Mouse (Mus musculus) forebrain, embryonic 15.5 days (tissue): ENCODE measurements around the gene Nsfl1c. TPM values are rescaled to one million over a fixed set of nuclear protein-coding genes. Genes with fewer than 3 reads are reported as not detected.
"Not testable (repeated sequence)": the region's sequence is repeated elsewhere in the genome, so short reads cannot be mapped to it uniquely, and the experiment has no call there.

Source experiments
- ATAC-seq: fragments of 200-750 bp; cut with Nextera tagmentation; replicated peaks from 2 replicates; pipeline ENCODE4 v1.8.0; 2017; ENCODE audit warnings: mild to moderate bottlenecking, moderate TSS enrichment, moderate library complexity
- H3K27ac ChIP-seq: fragments of 300-500 bp; sonication (generic); replicated peaks from 2 replicates; pipeline ENCODE4 v1.5.1; 2015; ENCODE audit warnings: mild to moderate bottlenecking, inconsistent platforms
- H3K27me3 ChIP-seq: fragments of 300-500 bp; sonication (generic); 2 replicates; pipeline ENCODE4 v1.6.1; 2015; ENCODE audit warnings: inconsistent platforms
- H3K36me3 ChIP-seq: fragments of 300-500 bp; sonication (generic); 2 replicates; pipeline ENCODE4 v1.6.1; 2015; ENCODE audit warnings: mild to moderate bottlenecking, inconsistent platforms
- H3K4me1 ChIP-seq: fragments of 300-500 bp; sonication (generic); 2 replicates; pipeline ENCODE4 v1.6.1; 2015; ENCODE audit warnings: inconsistent platforms
- H3K4me2 ChIP-seq: fragments of 300-500 bp; sonication (generic); replicated peaks from 2 replicates; pipeline ENCODE4 v1.6.1; 2015; ENCODE audit warnings: mild to moderate bottlenecking, inconsistent platforms
- H3K4me3 ChIP-seq: fragments of 300-500 bp; sonication (generic); 2 replicates; pipeline ENCODE4 v1.5.1; 2015; ENCODE audit warnings: mild to moderate bottlenecking, inconsistent platforms
- H3K9ac ChIP-seq: fragments of 300-500 bp; sonication (generic); replicated peaks from 2 replicates; pipeline ENCODE4 v1.6.1; 2015; ENCODE audit warnings: mild to moderate bottlenecking, inconsistent platforms
- H3K9me3 ChIP-seq: fragments of 300-500 bp; sonication (generic); 2 replicates; pipeline ENCODE4 v1.6.1; 2016; ENCODE audit warnings: inconsistent platforms
- WGBS: fragments of 180-500 bp; shearing (Covaris S2); methylation state at CpG from one replicate; pipeline ENCODE4 v1.1.7; 2015; ENCODE audit warnings: mixed read lengths; 5-methylcytosine and 5-hydroxymethylcytosine counted together
- polyA plus RNA-seq: library from polyadenylated mRNA; unstranded; fragments of >200 nt; fragmentation: Nextera tagmentation; extraction: Ambion mirVana; gene quantifications from 2 replicates; pipeline ENCODE4 v1.2.1, GENCODE M21; 2015

The Nsfl1c gene
- 267 and 273 TPM in 2 replicates for polyA plus RNA-seq

DNA sequence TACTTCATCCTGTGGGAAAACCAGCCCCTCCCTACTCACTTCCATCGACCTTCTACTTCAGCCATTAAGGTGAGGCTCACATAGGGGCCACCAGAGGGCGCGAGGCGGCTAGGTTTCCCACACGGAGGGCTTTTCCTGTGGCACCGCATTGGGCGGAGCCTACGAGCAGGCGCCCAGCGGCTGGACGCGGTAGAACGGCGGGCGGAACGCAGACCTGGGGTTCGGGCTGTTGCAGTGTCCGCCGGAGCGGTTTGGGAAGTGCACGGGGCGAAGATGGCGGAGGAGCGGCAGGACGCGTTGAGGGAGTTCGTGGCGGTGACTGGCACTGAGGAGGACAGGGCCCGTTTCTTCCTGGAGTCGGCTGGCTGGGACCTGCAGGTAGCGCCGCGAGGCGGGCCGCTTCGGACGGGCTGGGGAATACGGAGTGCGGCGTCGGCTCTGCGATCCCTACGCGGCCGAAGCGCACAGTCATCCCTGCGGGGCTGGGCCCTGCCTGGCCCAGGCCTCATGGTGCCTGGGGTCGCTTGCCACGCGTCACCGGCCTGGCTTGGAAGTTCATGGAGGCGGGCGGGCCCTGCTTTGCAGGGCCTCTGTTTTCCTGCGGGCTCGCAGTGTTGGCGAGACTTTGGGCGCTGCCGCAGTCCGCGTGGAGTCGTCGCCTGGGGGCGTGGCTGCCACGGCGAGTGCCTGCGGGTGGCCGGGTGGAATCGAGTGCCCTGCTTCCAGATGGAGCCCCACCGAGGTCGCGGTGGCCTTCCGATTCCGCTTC is at the start of gene Nsfl1c:
TSS of gene Nsfl1c (plus strand) at position 148 of the 769 bp plus-strand sequence.
- Histone ChIP-seq H3K4me2 (peak within 1 kb of the TSS; percentile 86), H3K9me3 (no peaks in the 10 kb centered on the region), H3K4me3 (peak within 1 kb of the TSS; percentile 97), H3K4me1 (peaks cover 26% of the 10 kb centered on the region), H3K27ac (peak within 1 kb of the TSS; percentile 74), H3K27me3 (no peaks in the 10 kb centered on the region; the same call in 1 of the 2 replicates), H3K36me3 (peaks cover 26% of the 10 kb centered on the region), H3K9ac (peak within 1 kb of the TSS; percentile 96)
- peak; percentile 100 for ATAC-seq
- WGBS = under 1% methylated on average over 72 of the region's 73 CpGs

DNA sequence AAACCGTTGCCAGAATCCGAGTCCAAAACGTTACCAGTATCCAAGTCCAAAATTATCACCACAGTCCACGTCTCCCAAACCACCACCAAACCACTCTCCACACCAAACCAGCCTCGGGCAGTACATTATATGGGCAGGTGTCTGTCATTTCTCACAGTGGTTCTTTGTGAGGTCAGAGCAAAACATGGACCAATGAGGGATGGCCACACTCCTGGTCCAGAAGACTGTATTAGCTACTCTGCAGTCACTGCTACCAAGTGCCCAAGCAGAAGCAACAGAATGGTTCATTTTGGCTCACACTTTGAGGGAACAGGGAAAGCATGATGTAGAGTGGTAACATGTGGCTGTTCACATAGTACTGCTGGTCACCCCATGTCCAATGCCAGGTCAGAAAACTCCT is 17.9 kb upstream of the Nsfl1c start, which contains the start of gene 4921509C19Rik:
TSS of gene 4921509C19Rik (minus strand) at position 101 of the 400 bp plus-strand sequence.
- not testable (repeated sequence) for H3K4me1 ChIP-seq, ATAC-seq, H3K9ac ChIP-seq, H3K27ac ChIP-seq, H3K36me3 ChIP-seq, H3K9me3 ChIP-seq, H3K27me3 ChIP-seq, H3K4me2 ChIP-seq, H3K4me3 ChIP-seq
- WGBS = 88% methylated on average over 5 of the region's 5 CpGs

DNA sequence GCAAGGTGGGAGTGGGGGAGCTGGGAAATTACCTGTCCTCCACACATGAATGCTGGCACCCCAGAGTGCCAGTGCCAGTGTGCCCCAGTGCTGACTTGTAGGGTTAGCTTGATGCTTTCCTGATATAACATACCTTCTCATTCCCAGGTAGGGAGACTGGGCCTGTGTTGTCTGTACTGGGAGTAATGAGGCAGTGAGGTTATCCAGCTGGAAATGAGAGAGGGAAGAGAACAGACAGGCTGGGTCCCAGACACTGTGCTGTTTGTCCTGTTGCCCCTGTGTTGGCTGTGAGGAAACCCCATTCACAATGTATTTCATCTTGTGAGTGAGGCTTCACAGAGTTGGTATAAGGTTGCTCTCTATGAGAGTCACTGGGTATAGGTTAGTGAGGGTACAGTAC is 7.5 kb upstream of the Nsfl1c start:
- Histone ChIP-seq H3K27me3 (no peaks in the 10 kb centered on the region; the same call in 1 of the 2 replicates), H3K9ac (no peak overlapping the region), H3K4me2 (no peak overlapping the region), H3K36me3 (no peaks in the 10 kb centered on the region), H3K4me1 (no peaks in the 10 kb centered on the region), H3K4me3 (no peak overlapping the region), H3K9me3 (no peaks in the 10 kb centered on the region), H3K27ac (no peak overlapping the region)
- ATAC-seq = no peak

DNA sequence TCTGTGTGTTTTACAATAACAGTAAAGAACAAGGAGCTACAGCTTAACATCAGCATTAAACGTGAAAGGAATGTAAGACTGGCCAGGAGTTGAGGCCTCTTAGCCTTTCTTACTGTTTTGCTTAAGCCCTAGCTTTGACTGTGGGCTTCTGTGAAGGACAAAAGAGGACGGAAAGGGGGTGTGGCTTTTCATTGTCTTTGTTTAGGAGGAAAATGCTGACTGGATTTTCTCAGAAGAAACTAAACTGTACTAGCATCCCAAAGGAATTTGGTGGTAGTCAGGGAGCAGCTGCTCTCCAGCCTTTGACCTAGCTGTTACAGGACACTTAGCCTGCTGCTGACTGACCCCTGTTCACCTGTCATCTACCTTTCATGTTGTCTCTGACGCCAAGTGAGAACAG is 4.4 kb downstream of the Nsfl1c start:
- WGBS = 17% methylated on average over 3 of the region's 3 CpGs
- ATAC-seq = no peak
- no peak overlapping the region for H3K4me2 ChIP-seq
- no peaks in the 10 kb centered on the region for H3K9me3 ChIP-seq
- H3K36me3 ChIP-seq = peaks cover 60% of the 10 kb centered on the region
- no peak overlapping the region for H3K4me3 ChIP-seq
- no peak overlapping the region for H3K9ac ChIP-seq
- peaks cover 26% of the 10 kb centered on the region for H3K4me1 ChIP-seq
- H3K27me3 ChIP-seq = no peaks in the 10 kb centered on the region
- no peak overlapping the region for H3K27ac ChIP-seq

DNA sequence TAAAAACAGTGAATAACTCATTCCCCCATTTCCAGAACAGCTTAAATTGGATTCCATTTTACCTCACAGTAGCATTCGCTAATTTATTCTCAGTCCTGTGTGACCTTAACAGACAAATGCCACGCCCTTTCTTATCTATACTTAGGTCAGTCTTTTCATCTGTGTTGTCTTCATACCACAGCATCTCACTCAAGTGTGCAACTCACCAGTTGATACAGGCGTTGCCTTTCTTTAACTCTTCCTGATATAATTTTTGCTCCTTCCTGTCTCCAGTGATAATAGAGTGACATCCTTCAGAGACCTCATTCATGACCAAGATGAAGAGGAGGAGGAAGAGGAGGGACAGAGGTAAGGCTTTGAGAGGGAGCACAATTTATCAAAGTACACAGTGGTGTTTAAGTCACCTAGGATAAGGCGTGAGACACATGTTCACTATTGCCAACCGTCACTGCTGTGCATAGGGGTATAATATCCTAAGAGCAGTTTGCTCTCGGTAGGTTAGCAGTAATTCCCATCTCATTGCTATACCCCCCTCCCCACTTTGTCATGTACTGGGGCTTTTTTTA is 6.5 kb downstream of the Nsfl1c start:
- no peak overlapping the region for H3K9ac ChIP-seq
- no peak overlapping the region for H3K4me2 ChIP-seq
- no peak overlapping the region for H3K27ac ChIP-seq
- 93% methylated on average over 6 of the region's 6 CpGs for WGBS
- H3K9me3 ChIP-seq = no peaks in the 10 kb centered on the region
- ATAC-seq = no peak
- H3K27me3 ChIP-seq = no peaks in the 10 kb centered on the region
- peaks cover 16% of the 10 kb centered on the region for H3K4me1 ChIP-seq
- H3K36me3 ChIP-seq = peaks cover 79% of the 10 kb centered on the region
- H3K4me3 ChIP-seq = no peak overlapping the region

DNA sequence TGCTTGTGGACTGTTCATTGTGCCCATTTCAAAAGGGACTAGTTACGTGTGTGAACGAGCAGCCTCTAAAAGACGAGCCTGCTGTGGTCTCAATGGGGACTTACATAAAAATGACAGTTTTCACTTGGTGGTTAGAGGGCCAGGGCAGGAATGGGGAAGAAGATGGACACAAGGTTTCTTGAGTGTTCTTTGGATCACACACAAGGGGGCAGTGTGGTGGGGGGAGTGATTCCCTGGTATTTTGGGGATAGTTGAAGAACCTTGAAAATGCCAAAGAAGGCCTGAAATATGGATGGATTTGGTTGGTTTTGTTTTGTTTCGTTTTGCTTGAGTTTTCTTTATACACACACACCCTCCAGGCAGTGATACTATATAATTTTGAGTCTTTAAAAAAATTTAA is 10.2 kb downstream of the Nsfl1c start:
- H3K27ac ChIP-seq = no peak overlapping the region
- H3K9ac ChIP-seq = no peak overlapping the region
- no peak for ATAC-seq
- peaks cover 84% of the 10 kb centered on the region for H3K36me3 ChIP-seq
- no peaks in the 10 kb centered on the region for H3K9me3 ChIP-seq
- H3K27me3 ChIP-seq = no peaks in the 10 kb centered on the region
- H3K4me3 ChIP-seq = no peak overlapping the region
- WGBS = 75% methylated on average over 4 of the region's 4 CpGs
- H3K4me2 ChIP-seq = no peak overlapping the region
- H3K4me1 ChIP-seq = no peaks in the 10 kb centered on the region

DNA sequence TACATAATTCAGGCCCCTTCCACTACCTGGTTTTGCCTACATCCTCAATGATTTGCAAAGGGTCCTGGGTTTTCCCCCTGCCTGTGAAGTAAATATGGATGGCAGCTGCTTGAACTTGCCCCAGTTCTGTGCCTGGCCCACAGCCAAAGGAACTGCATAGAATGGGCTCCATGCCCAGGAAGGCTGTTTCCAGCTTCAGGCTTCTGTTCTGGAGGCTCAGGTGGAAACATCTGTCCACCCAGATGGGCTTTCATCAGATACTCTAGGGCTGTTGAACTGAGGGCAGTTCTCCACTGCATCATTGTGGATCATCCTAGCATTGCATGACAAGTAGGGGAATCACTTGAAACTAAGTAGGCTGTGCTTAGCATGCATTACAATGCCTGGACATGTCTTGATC is 18.2 kb downstream of the Nsfl1c start:
- no peak overlapping the region for H3K9ac ChIP-seq
- no peaks in the 10 kb centered on the region for H3K27me3 ChIP-seq
- peaks cover 91% of the 10 kb centered on the region for H3K36me3 ChIP-seq
- H3K4me2 ChIP-seq = no peak overlapping the region
- no peaks in the 10 kb centered on the region for H3K9me3 ChIP-seq
- ATAC-seq = peak; percentile 57; the same call in 1 of the 2 replicates
- peaks cover 9% of the 10 kb centered on the region; the same call in 1 of the 2 replicates for H3K4me1 ChIP-seq
- H3K4me3 ChIP-seq = no peak overlapping the region
- H3K27ac ChIP-seq = no peak overlapping the region

DNA sequence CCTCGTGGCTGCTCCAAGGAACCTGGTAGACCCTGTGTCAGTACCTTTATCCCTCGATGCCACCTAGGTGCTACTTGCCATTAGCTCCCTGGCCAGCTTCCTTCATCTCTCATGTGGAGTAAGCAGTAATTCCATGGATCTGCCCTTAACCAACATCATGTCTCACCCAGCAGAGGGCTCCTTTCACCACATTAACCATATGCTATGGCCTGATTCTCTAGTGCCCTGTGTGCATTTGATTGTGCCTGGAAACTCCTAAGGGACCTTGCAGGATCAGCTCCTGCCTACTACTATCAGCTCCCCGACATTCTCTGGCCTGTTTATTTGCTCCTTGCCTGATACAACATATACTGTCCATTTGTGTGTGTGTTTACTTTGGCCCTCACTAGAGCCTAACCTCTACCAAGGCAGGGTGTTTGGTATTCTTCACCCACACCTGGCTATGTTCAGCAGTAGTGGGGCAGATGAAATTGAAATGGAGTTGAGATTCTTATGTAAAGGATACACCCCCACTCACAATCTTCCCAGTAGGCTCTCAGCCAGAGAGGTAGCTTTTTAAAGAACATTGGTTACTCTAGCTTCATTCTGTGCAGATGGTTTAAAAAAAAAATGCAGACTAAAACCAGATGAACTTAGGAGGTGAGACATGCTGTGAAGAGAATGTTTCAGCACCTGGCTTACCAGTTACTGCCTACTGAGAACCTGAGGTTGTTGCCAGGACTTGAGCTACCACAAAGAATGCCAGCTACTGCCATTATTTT is 19.7 kb downstream of the Nsfl1c start:
- H3K27ac ChIP-seq = no peak overlapping the region
- H3K36me3 ChIP-seq = peaks cover 86% of the 10 kb centered on the region
- no peak for ATAC-seq
- no peaks in the 10 kb centered on the region for H3K9me3 ChIP-seq
- H3K4me3 ChIP-seq = no peak overlapping the region
- H3K9ac ChIP-seq = no peak overlapping the region
- H3K27me3 ChIP-seq = no peaks in the 10 kb centered on the region
- WGBS = 89% methylated on average over 3 of the region's 3 CpGs
- peaks cover 9% of the 10 kb centered on the region; the same call in 1 of the 2 replicates for H3K4me1 ChIP-seq
- H3K4me2 ChIP-seq = no peak overlapping the region

DNA sequence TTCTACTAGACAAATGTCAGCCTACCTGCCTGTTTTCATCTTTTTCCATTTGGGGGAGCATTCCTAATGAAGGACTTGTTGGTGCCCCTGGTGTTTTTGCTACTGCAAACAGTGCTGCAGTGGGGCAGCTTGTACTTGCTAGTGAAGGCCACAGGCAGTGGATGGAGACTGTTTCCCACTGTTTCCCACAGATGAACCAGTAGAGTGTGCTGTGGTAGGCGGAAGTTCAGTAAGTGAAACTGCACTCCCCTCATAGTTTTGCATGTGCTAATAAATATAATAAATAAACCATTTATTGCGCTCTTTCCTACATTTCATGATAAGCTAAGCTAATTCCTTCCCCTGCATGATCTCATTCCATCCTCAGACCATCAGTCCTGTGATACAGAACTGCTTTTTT is 25.0 kb downstream of the Nsfl1c start:
- Histone ChIP-seq H3K36me3 (peaks cover 59% of the 10 kb centered on the region), H3K4me1 (no peaks in the 10 kb centered on the region), H3K27ac (no peak overlapping the region), H3K9ac (no peak overlapping the region), H3K27me3 (no peaks in the 10 kb centered on the region), H3K4me3 (no peak overlapping the region), H3K4me2 (no peak overlapping the region), H3K9me3 (no peaks in the 10 kb centered on the region)
- ATAC-seq = no peak
- 95% methylated on average over 2 of the region's 2 CpGs for WGBS

DNA sequence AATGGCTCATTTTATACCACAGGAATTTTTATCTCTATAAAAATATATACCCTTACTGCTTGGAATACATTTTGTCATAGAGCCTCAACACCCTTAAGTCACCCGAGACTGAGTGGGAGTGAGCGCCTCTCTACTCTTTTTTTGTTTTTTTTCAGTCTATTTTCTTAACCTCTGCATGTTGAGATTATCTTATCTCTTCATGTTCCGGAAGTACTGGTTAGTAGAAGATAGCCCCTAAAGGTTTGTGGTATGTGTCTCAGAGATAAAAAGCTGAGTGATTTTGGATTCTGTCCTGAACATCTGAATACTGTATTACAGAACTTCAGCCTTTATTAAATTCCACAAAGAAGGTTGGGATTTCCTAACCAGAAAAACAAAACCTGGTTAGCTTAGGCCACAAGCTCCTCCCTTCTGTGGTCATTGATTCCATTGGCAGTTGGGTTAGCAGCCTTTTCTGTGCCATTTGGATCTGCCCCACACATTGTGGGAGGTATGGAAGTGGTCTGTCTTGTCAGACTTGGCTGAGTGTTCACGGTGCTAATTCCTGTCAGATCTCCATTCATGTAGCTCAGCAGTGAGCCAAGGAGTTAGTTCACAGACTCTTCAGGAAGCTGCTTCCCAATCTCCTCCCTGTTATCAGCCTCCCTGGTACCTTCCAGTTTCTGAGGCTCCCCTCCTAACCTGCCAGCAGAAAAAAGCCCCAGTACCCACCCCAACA is 30.5 kb downstream of the Nsfl1c start:
- no peaks in the 10 kb centered on the region for H3K9me3 ChIP-seq
- no peak overlapping the region for H3K9ac ChIP-seq
- H3K4me1 ChIP-seq = no peaks in the 10 kb centered on the region
- ATAC-seq = no peak
- H3K4me3 ChIP-seq = no peak overlapping the region
- H3K4me2 ChIP-seq = no peak overlapping the region
- H3K27me3 ChIP-seq = no peaks in the 10 kb centered on the region
- H3K27ac ChIP-seq = no peak overlapping the region
- peaks cover 17% of the 10 kb centered on the region for H3K36me3 ChIP-seq
- 70% methylated on average over 4 of the region's 4 CpGs for WGBS

DNA sequence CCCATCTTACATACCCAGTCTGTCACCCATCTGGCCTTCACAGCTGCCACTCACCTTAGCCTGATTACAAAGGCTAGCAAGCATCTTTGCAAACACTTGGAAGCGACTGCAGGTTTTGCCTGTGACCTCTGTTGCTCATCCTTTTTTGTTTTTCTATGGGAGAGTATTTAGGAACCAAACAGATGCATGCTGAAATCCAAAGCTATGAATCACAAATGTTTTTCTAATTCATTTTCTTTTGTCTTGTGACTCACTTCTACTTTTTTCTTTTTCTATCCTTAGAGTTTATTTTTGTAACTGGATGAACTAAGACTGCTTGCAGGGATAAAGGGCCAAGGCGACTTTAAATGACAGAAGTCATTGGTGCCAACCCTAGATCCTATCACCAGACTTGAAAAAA is 31.5 kb downstream of the Nsfl1c start:
- no peak for ATAC-seq
- H3K9me3 ChIP-seq = no peaks in the 10 kb centered on the region
- no peak overlapping the region for H3K4me2 ChIP-seq
- 68% methylated on average over 2 of the region's 2 CpGs for WGBS
- no peaks in the 10 kb centered on the region for H3K4me1 ChIP-seq
- peaks cover 8% of the 10 kb centered on the region for H3K36me3 ChIP-seq
- H3K27me3 ChIP-seq = no peaks in the 10 kb centered on the region
- no peak overlapping the region for H3K27ac ChIP-seq
- no peak overlapping the region for H3K4me3 ChIP-seq
- no peak overlapping the region for H3K9ac ChIP-seq

DNA sequence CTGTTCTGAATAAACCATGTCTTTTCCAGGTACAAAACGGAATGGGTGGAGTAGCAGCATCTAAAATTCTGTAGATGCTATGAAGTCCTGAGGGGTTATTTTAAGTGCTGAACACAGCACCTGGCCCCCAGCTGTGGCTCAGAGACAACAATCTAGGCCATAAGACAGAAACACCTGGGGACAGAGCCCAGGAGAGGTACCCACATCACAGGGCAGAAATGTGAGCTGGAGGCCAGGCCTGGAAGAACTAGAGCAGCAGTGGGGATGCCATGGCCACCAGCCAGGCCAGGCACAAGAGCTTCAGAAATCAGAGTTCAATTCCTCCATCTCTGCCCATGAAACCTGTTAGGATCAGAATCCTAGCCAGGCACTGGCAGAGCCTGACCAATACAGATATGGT is 34.1 kb downstream of the Nsfl1c start:
- no peak overlapping the region for H3K9ac ChIP-seq
- WGBS = 92% methylated on average over 1 of the region's 1 CpGs
- no peaks in the 10 kb centered on the region for H3K27me3 ChIP-seq
- no peak overlapping the region for H3K27ac ChIP-seq
- no peak overlapping the region for H3K4me3 ChIP-seq
- H3K36me3 ChIP-seq = no peaks in the 10 kb centered on the region
- H3K9me3 ChIP-seq = no peaks in the 10 kb centered on the region
- no peaks in the 10 kb centered on the region for H3K4me1 ChIP-seq
- H3K4me2 ChIP-seq = no peak overlapping the region
- ATAC-seq = no peak
